Mouse (Mus musculus): Measurements from ENCODE around the gene Crygc. TPM values are rescaled to one million over a fixed set of nuclear protein-coding genes. Genes with fewer than 3 reads are reported as not detected.

Crygc gene
- polyA plus RNA-seq (2012; ENCODE audit: insufficient read depth, insufficient read length, low replicate concordance, missing spikeins) = not detected in 2 replicates

- H3K4me3 ChIP-seq (ENCODE audit: insufficient read depth, low read depth, low read length) = no peak within 1 kb of the TSS
- no peaks in the 10 kb centered on the region for H3K4me1 ChIP-seq (ENCODE audit: control insufficient read depth, insufficient read depth, low read length)
- H3K27ac ChIP-seq (ENCODE audit: insufficient read depth, low read depth, low read length) = no peak within 1 kb of the TSS
- no peak for TF ChIP-seq POLR2A (IDR thresholded peaks at IDR 0.05; ENCODE audit: insufficient read depth, low read depth, low read length)
- no peak for TF ChIP-seq CTCF (IDR thresholded peaks at IDR 0.05; ENCODE audit: insufficient read depth, low read depth, low read length)
- 68% methylated on average over 6 of the region's 6 CpGs for WGBS
Measured at GRCm38 (mm10) chr1:65073589-65073988, at the start of gene Crygc. Gene Crygc, minus strand, starts transcription at chr1:65073689.

GRCm38 (mm10) chr1:65122574-65123372 lies 49.3 kb upstream of the Crygc start, which contains the start of gene D630023F18Rik:
Gene D630023F18Rik, minus strand, starts transcription at chr1:65123214.
- WGBS = 19% methylated on average over 9 of the region's 9 CpGs

GRCm38 (mm10) chr1:65119438-65119837 lies 45.9 kb upstream of the Crygc start, which contains the start of gene Gm28845:
Gene Gm28845, minus strand, starts transcription at chr1:65119558.
- Histone ChIP-seq H3K27ac (ENCODE audit: insufficient read depth, low read depth, low read length) (no peak within 1 kb of the TSS), H3K4me3 (ENCODE audit: insufficient read depth, low read depth, low read length) (no peak within 1 kb of the TSS), H3K4me1 (ENCODE audit: control insufficient read depth, insufficient read depth, low read length) (no peaks in the 10 kb centered on the region)
- TF ChIP-seq CTCF (IDR thresholded peaks at IDR 0.05; ENCODE audit: insufficient read depth, low read depth, low read length) (no peak), POLR2A (IDR thresholded peaks at IDR 0.05; ENCODE audit: insufficient read depth, low read depth, low read length) (no peak)
- WGBS = 100% methylated on average over 1 of the region's 1 CpGs

More at GRCm38 (mm10) chr1:65122574-65123372, 49.3 kb upstream of the Crygc start, which contains the start of gene D630023F18Rik:
- H3K4me3 ChIP-seq (ENCODE audit: insufficient read depth, low read depth, low read length) = peak within 1 kb of the TSS; percentile 69
- no peak for TF ChIP-seq CTCF (IDR thresholded peaks at IDR 0.05; ENCODE audit: insufficient read depth, low read depth, low read length)
- TF ChIP-seq POLR2A (IDR thresholded peaks at IDR 0.05; ENCODE audit: insufficient read depth, low read depth, low read length) = no peak
- no peak within 1 kb of the TSS for H3K27ac ChIP-seq (ENCODE audit: insufficient read depth, low read depth, low read length)
- no peaks in the 10 kb centered on the region for H3K4me1 ChIP-seq (ENCODE audit: control insufficient read depth, insufficient read depth, low read length)

- no peak for TF ChIP-seq CTCF (IDR thresholded peaks at IDR 0.05; ENCODE audit: insufficient read depth, low read depth, low read length)
- no peak for TF ChIP-seq POLR2A (IDR thresholded peaks at IDR 0.05; ENCODE audit: insufficient read depth, low read depth, low read length)
- H3K4me3 ChIP-seq (ENCODE audit: insufficient read depth, low read depth, low read length) = no peak overlapping the region
- H3K27ac ChIP-seq (ENCODE audit: insufficient read depth, low read depth, low read length) = no peak overlapping the region
- H3K4me1 ChIP-seq (ENCODE audit: control insufficient read depth, insufficient read depth, low read length) = no peaks in the 10 kb centered on the region
- WGBS = 87% methylated on average over 8 of the region's 8 CpGs
Measured at GRCm38 (mm10) chr1:65118150-65118913, 44.8 kb upstream of the Crygc start.

- TF ChIP-seq CTCF (IDR thresholded peaks at IDR 0.05; ENCODE audit: insufficient read depth, low read depth, low read length) (no peak), POLR2A (IDR thresholded peaks at IDR 0.05; ENCODE audit: insufficient read depth, low read depth, low read length) (no peak)
- H3K4me3 ChIP-seq (ENCODE audit: insufficient read depth, low read depth, low read length) = no peak overlapping the region
- peaks cover 7% of the 10 kb centered on the region for H3K4me1 ChIP-seq (ENCODE audit: control insufficient read depth, insufficient read depth, low read length)
- 94% methylated on average over 5 of the region's 5 CpGs for WGBS
- no peak overlapping the region for H3K27ac ChIP-seq (ENCODE audit: insufficient read depth, low read depth, low read length)
Measured at GRCm38 (mm10) chr1:65113536-65114172, 40.2 kb upstream of the Crygc start.

GRCm38 (mm10) chr1:65112807-65113196 lies 39.3 kb upstream of the Crygc start:
- Histone ChIP-seq H3K27ac (ENCODE audit: insufficient read depth, low read depth, low read length) (no peak overlapping the region), H3K4me1 (ENCODE audit: control insufficient read depth, insufficient read depth, low read length) (peaks cover 7% of the 10 kb centered on the region), H3K4me3 (ENCODE audit: insufficient read depth, low read depth, low read length) (no peak overlapping the region)
- 47% methylated on average over 14 of the region's 14 CpGs for WGBS
- TF ChIP-seq CTCF (IDR thresholded peaks at IDR 0.05; ENCODE audit: insufficient read depth, low read depth, low read length) = no peak
- no peak for TF ChIP-seq POLR2A (IDR thresholded peaks at IDR 0.05; ENCODE audit: insufficient read depth, low read depth, low read length)

GRCm38 (mm10) chr1:65112031-65112806 lies 38.7 kb upstream of the Crygc start:
- WGBS = 3% methylated on average over 8 of the region's 8 CpGs
- TF ChIP-seq POLR2A (IDR thresholded peaks at IDR 0.05; ENCODE audit: insufficient read depth, low read depth, low read length) (no peak), CTCF (IDR thresholded peaks at IDR 0.05; ENCODE audit: insufficient read depth, low read depth, low read length) (peak; percentile 54; the same call in 1 of the 2 replicates)
- H3K4me1 ChIP-seq (ENCODE audit: control insufficient read depth, insufficient read depth, low read length) = peaks cover 7% of the 10 kb centered on the region
- H3K4me3 ChIP-seq (ENCODE audit: insufficient read depth, low read depth, low read length) = no peak overlapping the region
- H3K27ac ChIP-seq (ENCODE audit: insufficient read depth, low read depth, low read length) = no peak overlapping the region
